Mouse (Mus musculus) kidney, postnatal 10 days (tissue): ENCODE data around the gene Fbxl17.

Experiments used
- DNase-seq: peaks from one replicate; pipeline ENCODE4 v3.0.0; 2021; ENCODE audit warnings: mixed read lengths

Gene Fbxl17

DNA sequence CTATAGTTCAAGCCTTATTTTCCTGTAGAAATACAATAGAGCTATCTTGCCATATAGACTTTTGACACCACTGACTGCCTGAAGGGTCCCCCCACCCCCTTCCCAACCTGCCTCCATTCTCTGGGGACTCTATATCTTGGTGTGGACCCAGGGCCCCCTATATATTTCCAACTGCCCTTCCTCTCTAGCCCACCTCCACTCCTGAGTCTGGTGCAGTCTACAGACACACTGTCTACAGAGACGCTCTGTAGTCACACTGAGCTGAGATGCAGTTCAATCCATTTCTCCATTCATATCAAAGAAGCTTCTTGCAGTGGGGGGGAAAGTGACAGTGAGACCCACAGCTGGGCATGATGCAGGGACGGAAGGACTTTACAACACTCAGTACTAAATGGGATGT, 226.5 kb downstream of the Fbxl17 start:
- no peak for DNase-seq

DNA sequence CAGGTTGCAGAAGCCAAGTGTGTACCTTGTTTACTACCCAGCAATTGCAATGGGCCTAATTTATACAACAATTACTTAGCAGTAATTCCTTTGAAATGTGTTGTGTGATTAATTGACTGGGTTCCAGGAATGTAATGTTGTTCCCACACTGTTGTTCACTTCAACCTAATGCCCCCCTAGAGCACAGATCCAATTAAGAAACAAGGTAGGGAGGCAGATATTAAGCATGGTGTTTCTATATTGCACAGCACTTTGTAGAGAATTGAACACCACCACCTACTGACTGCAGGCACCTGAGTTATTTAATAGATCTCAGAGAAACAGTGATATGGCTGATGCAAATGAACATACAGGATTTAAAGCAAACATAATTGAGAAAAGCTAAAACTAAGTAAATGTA, 226.9 kb downstream of the Fbxl17 start:
- DNase-seq, result no peak

DNA sequence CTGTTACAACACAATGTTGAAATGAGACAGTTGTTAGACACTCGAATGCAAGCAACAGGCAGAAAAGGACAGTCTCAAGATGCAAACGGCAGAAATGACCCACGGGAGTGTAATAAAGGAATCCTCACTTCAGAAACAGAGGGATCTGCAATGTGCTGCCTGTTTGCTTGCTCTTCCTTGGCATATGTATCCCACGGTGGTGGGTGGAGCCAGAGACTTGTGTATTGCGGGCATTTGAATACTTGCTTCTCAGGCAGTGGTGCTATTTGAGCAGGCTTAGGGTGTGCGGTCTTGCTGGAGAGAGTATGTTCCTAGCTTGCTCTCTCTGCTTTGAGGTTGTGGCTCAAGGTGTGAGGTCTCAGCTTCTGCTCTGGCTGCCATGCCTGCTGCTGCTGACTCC, 228.8 kb downstream of the Fbxl17 start:
- no peak for DNase-seq

DNA sequence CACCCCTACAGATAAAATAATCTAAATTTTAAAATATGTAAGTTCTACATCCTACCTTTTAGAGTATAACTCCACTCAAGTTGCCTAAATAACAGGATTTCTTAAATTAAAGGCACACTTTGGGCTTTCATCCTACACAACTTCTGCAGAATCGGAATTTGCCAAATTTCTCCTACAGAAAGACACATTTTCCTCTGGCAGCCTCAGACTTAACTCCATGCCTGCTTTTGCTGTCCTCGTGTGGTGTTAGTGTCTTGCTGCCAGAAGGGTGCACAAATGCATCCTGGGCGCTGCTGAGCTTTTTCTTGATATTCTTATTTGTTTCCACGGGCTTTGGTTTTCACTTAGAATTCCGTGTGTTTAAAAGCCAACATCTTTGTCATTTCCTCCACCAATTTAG, 229.3 kb downstream of the Fbxl17 start:
- DNase-seq, result no peak

DNA sequence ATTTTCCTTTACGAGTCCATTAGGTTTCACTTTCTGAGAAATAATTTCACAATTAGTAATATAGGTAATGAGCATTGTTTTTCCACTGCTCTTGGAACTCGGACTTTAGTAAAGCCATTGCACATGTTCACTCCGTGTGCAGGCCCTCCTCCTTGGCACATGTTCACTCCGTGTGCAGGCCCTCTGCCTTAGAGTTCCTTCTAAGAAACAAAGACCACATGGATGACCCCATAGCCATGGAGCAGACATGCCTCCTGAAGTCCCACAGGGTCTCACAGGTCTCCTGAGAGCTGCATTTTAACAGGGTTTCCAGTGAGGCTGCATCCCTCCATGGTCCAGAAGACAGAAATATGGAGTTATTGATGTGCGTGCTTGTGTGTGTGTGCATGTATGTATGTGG, 237.1 kb downstream of the Fbxl17 start:
- no peak for DNase-seq

DNA sequence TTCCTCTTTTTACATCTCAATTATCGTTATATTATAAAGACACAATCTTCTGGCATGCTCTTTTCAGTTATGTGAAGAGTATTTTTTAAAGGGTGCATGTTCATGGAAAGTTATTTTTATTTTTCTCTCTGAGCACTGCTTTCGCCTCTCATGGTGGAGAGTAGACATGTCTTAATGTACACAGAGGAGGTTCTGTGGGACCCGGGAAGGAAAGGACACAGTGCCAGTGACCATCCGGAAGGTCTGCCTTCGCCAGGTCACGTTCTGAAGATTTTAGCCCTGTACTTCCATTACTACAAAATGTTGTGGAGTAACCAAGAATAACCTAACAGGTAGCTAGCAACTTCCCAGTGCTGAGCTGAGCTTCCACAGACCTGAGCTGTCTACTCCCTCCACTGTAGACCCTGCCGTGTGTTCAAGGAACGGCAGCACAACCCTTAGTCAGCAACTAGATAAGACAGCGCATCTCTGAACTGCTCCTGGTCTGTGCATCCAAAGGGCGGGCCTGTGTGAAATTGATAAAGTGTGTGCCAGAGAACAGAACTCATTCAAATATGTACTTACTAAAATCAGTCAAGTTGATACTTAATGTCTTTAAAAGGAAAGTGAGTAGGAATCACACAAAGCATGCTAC, 238.2 kb downstream of the Fbxl17 start:
- no peak for DNase-seq

DNA sequence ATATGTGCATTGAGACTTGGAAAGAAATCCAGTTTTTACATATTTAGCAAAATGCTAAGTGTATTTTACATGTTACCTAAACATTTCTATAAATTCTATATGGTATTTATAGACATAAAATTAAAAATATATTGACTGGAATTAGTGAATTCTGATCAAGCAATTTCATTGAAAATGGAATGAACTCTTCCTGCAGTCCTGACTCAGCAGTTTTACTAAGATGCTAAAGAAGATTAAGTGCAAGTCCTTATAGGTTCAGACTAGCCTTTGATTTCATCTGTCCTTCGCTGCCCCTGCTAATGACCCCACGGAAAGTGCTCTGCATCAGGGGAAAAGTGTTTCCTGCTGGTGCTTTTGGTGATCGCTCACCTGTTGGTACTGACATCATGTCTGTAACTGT, 240.7 kb downstream of the Fbxl17 start:
- no peak for DNase-seq

DNA sequence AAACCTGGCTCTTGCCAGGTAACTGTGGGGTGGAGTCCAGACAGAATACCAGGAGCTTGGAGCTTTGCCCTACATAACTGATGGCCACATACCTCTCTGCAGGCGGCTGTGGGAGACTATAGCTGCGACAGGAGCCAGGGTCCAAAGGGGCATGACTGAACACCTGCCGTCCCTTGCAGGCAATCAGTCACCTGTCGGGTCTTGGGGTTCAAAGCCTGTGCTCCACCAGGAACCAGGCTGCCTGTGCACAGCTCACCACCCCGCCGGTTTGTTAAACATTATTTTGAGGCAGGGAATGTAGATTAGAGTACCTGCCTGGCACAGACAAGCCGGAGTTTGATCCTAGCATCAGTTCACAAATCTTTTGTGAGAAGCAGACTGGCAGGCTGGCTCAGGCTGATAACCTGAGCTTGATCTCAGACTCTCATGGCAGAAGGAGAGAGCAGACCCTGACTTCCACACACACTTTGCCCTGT, 253.6 kb downstream of the Fbxl17 start:
- DNase-seq, result peak; percentile 30

DNA sequence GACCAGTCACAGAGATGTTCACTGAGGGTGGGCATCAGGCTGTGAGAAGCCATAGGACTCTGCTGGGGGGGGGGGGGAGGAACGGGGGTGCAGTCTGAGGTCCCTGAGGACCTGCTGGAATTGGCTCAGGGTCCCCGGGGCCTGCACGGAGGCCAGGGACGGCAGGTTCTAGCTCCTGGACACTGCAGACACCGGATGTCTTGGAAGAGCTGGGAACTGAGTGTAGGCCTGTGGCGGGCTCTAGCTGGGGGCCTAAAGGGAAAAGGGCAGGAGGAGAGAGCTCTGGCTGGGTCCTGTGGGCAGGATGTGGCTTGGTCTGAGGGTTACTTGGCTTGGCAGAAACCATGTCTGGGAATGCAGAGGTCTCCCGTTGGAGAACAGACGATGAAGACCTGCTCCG, 254.3 kb downstream of the Fbxl17 start:
- DNase-seq, result no peak

DNA sequence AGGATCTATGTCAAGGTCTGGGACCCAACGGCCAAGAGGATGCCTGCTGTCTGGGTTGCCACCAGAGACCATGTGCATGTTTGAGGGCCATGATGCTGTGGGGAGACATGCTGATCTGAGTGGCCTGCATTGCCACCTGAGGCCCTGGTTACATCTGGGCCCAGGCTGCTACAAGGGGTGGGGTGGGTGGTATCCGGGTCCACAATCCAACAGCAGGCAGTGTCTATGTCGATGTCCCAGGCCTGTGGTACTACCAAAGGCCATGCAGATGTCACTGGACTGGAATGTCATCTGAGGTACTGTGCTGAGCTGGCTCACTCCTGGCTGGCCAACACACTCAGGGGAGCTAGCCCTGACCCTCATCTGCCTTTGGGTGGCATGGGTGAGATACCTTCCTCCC, 257.1 kb downstream of the Fbxl17 start:
- no peak for DNase-seq

DNA sequence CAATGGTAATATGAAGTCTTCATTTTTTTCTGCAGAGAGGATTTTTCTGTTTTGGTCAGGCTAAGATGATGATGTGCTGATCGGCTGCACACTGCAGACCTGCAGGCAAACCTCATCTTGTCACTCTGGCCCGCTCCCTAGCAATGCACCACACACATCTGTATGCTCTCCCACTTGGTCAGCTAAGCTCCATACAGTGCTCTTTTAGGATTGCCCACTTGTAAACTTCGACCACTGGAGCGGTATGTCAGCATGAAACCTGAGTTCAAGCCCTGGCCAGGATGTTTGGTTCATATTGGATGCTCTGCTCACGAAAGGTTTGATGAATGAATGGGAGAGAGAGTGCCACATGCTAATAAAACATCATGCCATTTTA, 259.1 kb downstream of the Fbxl17 start:
- no peak for DNase-seq

DNA sequence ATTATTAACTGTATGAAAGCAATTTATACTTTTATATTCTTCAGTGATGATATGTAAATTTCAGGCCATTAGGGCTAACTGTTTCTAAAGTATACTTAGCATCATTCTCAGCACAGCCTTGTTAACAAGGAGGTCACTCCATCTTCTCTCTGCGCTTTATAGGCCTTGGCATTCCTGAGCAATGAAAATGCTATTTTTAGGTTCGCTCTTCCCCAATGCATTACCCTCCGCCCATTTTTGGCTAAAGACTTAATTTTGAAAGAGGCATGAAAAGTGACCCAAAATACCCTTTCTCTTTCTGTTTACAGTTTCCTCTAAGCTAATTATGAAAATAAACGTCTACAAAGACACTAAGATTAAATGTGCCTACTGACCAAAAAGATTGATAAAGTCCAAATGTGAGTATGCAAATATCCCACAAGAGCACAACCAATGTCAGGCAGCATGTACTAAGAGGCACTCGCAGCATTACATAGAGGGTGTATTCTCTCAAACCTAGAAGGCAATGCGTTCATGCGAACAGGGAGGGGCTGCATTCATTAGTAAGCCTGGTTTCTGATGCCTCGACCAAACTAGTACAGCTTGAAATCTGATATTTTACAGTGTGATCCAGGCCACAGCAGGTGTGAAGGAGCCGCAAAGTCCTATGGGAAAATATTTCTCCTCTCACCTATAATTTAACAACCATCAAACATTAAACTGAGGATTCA, 259.6 kb downstream of the Fbxl17 start:
- no peak for DNase-seq

DNA sequence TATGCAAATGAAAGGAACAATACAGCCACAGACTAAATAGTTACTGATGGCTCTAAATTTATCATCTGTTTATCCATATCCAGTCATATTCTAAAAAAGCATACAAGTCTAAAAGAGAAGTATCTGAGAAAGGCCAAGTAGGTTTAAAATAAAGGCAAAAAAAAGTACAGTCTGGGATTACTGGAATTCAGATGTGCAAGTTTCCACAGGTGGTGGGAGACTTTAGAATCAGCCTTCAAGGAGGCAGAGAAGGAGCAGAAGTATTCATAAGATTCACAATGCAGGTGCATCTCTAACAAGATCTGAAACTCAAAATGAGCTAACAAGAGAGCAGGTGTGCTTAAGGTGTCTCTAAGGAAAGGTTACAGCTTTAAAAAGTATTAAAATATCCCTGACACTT, 263.0 kb downstream of the Fbxl17 start:
- no peak for DNase-seq

DNA sequence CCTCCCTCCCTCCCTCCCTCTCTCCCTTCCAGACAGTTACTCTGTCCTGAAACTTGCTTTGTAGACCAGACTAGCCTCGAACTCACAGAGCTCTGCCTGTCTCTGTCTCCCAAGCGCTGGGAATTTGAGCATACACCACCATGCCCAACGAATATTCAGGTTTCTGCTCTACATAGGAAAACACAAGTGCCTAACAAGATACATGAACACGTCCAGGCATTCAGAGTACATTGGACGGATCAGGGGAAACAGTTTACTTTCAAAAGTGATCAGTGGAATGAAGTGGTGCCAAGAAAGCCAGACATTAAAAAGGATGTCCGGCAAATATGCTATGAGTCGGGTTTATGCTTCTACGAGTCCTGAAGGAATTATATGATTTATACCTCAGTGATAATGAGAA, 263.6 kb downstream of the Fbxl17 start:
- DNase-seq, result no peak

DNA sequence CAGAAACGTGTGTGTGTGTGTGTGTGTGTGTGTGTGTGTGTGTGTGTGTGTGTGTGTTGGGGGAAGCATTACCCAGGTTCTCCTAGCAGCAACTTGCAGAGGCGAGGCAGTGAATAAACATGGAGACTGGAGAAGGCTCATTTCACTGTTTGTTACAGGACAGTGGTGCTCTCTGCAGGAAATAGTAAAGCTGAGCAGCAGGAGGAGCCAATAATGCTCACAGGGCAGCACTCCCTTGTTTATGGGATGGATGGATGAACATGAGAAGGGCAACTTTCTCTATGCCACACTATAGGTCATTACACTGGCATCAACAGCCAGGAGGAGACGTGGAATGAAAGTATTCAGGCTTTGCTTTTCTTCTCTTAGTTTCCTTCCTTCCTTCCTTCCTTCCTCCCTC, 264.0 kb downstream of the Fbxl17 start:
- no peak for DNase-seq

DNA sequence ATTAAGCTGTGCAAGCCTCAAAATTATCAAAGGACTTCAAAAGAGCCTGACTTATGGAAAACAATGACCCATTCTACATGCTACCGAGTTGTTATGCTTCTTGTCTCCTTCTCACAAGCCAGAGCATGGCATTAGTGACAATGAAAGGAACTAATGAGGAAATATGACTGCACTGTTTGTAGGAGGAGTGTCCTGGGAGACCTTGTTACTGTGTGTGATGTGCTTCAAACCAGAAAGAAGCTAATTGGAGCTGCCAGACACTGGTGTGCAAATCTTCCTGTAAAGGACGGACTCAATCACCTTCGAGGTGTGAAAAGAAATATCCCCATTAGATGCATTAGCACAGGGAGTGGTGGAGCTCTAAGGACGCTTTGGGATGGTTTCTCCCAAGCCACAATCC, 270.7 kb downstream of the Fbxl17 start:
- no peak for DNase-seq

DNA sequence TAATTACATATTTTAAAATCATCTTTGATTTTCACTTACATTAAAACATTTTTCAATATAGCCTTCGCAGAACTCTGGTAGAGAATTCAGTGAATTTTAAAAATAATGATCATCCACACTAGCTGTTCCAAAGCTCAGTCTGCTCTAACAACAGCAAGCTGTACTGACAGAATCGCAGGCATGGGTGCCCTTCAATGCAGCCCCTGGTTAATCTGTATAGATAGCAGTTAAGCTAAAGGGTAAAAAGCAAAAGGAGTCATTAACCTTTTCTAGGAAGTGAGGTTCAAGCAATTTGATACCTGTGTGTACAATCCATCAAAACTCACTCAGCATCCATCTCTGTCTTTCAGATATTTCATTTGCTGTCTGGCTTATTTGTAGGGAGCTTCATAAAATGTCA, 273.4 kb downstream of the Fbxl17 start:
- no peak for DNase-seq

DNA sequence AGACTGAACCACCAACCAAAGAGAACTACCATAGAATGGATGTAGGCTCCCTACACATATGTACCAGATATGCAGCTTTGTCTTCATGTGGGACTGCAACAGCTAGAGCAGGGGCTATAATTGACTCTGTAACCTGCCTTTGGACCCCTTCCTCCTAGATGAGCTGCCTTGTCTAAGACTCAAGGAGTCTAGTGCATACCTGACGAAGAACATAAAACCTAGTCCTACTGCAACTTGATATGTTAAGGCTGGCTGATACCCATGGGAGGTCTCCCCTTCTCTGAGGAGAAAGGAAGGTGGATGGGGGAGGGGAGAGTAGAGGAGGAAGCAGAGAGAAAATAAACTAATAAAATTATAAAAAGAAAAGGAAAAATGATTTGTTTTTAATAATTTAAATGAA, 273.9 kb downstream of the Fbxl17 start:
- no peak for DNase-seq

DNA sequence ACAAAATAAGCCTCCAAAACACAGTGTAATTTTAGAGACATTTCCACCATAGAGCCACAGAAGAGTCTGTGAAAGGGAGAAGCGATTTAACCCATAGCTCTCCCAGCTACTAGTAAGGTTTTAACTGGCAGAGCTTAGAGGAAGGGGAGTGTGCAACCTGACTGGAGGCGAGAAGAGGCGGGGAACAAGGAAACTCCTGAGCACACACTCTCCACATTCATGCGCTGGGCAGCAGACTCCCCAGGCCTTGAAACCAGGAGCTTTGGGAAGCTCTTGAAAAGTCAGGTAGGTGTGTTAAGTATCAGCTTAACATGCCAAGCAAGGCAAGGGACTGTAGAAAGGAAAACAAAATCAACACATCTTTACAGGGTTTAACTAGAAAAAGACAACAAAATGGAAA, 276.1 kb downstream of the Fbxl17 start:
- no peak for DNase-seq

DNA sequence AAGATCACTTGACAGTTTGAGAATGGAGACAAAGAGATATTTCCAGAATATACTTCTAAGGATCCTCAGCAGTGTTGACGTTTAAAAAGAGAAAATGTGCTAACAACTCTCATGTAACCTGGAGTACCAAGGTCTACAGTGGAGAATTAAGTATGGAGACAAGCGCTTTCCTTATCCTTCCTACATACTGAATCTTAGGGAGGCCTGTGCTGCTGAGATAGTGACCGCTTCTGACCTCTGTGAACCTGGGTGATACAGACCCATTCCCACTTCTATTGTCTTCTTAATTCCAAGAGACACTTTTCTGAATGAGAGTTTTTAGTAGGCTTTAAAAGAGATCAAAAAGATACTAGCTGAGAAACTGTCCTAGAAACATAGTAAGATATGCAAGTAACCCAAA, 278.2 kb downstream of the Fbxl17 start:
- DNase-seq, result no peak

DNA sequence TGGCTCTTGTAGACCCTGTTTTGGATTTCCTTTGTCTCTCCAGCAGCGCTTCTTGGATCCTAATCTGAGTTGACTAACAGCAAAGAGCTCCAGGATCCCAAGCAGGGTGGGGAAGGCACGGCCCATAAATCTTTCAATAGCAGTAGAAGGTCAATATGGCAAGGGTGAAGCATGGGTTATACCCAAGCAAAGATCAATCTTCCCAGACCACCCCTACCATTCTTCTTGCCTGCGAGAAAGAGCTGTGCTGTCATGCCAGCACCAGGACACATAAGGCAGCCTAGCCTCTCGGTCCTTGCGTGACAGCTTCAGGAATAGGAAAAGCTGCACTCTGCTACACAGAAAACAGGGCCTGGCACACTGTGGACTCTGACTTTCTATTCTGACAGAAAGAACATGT, 279.0 kb downstream of the Fbxl17 start:
- no peak for DNase-seq

DNA sequence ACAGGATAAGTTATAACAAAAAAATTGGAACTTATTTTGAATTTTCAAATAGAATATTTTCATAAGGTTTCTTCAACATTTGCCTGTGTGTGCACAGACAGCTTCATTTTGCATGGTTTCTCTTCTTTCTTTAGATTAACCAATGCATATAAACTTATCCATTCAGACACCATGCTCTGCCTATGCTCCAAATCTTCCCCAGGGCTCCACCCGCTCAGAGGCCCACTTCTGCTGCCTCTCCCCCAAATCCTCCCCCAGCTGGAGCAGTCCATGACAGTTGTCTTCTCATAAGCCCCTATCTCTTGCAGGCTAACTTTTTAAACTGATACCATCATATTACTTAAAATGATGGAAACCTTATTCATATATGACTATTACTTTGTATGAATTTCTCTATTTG, 282.8 kb downstream of the Fbxl17 start:
- DNase-seq, result no peak

DNA sequence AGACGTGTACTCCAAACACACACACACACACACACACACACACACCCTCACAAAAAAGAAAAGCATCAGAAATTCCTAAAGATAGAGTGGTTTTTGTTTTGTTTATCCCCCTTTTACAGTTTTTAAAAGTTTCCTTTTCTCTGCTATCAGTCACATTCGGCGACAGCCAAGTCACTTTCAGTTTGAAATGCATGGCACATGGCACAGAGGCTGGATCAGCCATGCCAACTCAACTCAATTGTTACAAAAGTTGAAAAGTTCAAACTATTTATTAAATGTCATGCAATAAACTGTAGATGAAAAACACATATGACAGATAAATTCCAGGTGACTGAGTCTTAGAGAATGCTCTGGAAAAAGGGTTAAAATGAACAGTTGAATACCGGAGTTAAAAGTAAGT, 287.8 kb downstream of the Fbxl17 start:
- DNase-seq, result no peak

DNA sequence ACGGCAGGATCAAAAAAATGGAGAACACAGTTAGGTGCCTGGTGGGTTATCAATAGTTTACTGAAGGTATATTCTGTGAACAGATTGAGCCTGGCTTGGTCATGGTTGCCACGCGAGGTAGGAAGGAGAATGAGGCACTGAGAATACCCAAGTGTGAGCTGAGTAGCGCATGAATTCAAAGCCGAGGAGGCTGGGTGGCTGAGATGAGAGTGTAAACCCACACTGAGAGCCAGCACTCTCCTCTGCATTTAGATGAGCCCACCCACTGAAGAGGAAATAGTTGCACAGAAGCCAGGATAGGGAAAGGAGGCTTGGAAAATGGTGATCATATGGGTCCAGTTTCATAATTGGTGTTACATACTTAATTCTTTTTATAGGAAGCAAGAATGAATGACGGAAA, 290.7 kb downstream of the Fbxl17 start:
- no peak for DNase-seq

DNA sequence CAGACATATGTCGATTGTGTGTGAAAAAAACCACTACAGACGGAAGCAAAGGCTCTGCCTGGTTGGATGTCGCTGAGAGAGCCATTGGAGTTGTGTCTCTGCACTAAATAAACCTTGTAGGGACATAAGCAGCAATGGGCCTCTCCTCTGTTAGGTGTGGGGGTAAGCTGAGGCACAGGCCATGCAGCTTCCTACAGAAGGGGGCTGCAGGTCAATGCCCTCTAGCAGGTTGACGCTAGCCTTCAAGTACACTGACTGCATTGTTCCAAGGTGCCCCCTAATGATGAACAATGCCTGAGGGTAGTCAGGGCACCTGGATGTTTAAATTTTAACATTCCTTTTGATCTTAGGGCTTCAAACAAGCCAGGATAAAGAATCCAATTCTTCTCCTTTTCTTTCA, 291.5 kb downstream of the Fbxl17 start:
- DNase-seq, result no peak
